Mouse (Mus musculus) Muller cell, postnatal 12 days (primary cell): ENCODE measurements around the gene Mpped2.

Source experiments
- DNase-seq: peaks from one replicate; pipeline ENCODE4 v3.0.0-alpha.2; 2015; ENCODE audit errors: inconsistent ontology term

Gene Mpped2

GRCm38 (mm10) chr2:106696372-106696771, 3.3 kb downstream of the Mpped2 start:
- no peak for DNase-seq

GRCm38 (mm10) chr2:106705664-106706063, 12.6 kb downstream of the Mpped2 start:
- no peak for DNase-seq

GRCm38 (mm10) chr2:106707136-106707535, 14.1 kb downstream of the Mpped2 start:
- DNase-seq = no peak

GRCm38 (mm10) chr2:106710862-106711477, 17.9 kb downstream of the Mpped2 start:
- DNase-seq = peak; percentile 15

GRCm38 (mm10) chr2:106711506-106711905, 18.4 kb downstream of the Mpped2 start:
- DNase-seq = no peak

GRCm38 (mm10) chr2:106713151-106713550, 20.1 kb downstream of the Mpped2 start:
- DNase-seq = peak; percentile 69

- no peak for DNase-seq
Measured at GRCm38 (mm10) chr2:106715674-106716364, 22.8 kb downstream of the Mpped2 start.

- DNase-seq = no peak
Measured at GRCm38 (mm10) chr2:106716365-106716717, 23.3 kb downstream of the Mpped2 start.

GRCm38 (mm10) chr2:106718888-106719287, 25.8 kb downstream of the Mpped2 start:
- no peak for DNase-seq

- DNase-seq = no peak
Measured at GRCm38 (mm10) chr2:106719434-106719833, 26.4 kb downstream of the Mpped2 start.

- no peak for DNase-seq
Measured at GRCm38 (mm10) chr2:106720644-106721043, 27.6 kb downstream of the Mpped2 start.

- no peak for DNase-seq
Measured at GRCm38 (mm10) chr2:106722020-106722419, 29.0 kb downstream of the Mpped2 start.

- DNase-seq = no peak
Measured at GRCm38 (mm10) chr2:106729951-106730564, 37.0 kb downstream of the Mpped2 start.

- DNase-seq = no peak
Measured at GRCm38 (mm10) chr2:106730608-106731007, 37.5 kb downstream of the Mpped2 start.

GRCm38 (mm10) chr2:106731478-106731877, 38.4 kb downstream of the Mpped2 start:
- no peak for DNase-seq

GRCm38 (mm10) chr2:106732171-106732570, 39.1 kb downstream of the Mpped2 start:
- no peak for DNase-seq

- DNase-seq = no peak
Measured at GRCm38 (mm10) chr2:106733396-106733795, 40.3 kb downstream of the Mpped2 start.

GRCm38 (mm10) chr2:106734004-106734403, 40.9 kb downstream of the Mpped2 start:
- DNase-seq = no peak

GRCm38 (mm10) chr2:106735211-106735610, 42.1 kb downstream of the Mpped2 start:
- no peak for DNase-seq

GRCm38 (mm10) chr2:106735792-106736359, 42.8 kb downstream of the Mpped2 start:
- no peak for DNase-seq

GRCm38 (mm10) chr2:106738951-106739350, 45.9 kb downstream of the Mpped2 start:
- DNase-seq = no peak

GRCm38 (mm10) chr2:106744086-106744485, 51.0 kb downstream of the Mpped2 start:
- DNase-seq = no peak

- no peak for DNase-seq
Measured at GRCm38 (mm10) chr2:106744601-106745000, 51.5 kb downstream of the Mpped2 start.
